Mouse (Mus musculus) T-helper 1 cell (primary cell): Measurements from ENCODE around the gene Manba.
"Not testable (repeated sequence)": the region's sequence is repeated elsewhere in the genome, so short reads cannot be mapped to it uniquely, and the experiment has no call there.

Source experiments
- in situ Hi-C: fragments of 300-600 bp; cut with MboI, MseI; formaldehyde crosslinking; loops from one replicate; pipeline ENCODE4 v1.15.1; 2025; ENCODE audit warnings: high pct_unique_total_duplicates

The Manba gene

DNA sequence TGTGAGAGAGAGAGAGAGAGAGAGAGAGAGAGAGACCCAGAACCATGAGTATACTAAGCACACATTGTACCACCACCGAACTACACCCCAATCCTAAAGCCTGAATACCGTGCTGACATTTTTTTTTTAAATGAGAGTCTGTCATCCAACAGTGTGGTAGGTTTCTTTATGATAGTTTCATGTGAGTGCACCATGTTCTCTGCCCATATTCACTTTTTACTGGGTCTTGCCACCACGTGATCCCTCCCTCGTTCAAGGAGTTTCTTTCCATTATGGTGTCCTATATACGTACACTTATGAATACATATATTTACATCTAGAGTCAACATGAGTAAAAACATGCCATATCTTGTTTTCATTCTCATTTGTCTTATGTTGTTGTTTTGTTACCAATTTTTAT is 940 bp downstream of the Manba start:
- in situ Hi-C loops: no loop called here

- in situ Hi-C loops: no loop called here
Observed at GRCm38 (mm10) chr3:135487803-135488202, 2.4 kb downstream of the Manba start.

DNA sequence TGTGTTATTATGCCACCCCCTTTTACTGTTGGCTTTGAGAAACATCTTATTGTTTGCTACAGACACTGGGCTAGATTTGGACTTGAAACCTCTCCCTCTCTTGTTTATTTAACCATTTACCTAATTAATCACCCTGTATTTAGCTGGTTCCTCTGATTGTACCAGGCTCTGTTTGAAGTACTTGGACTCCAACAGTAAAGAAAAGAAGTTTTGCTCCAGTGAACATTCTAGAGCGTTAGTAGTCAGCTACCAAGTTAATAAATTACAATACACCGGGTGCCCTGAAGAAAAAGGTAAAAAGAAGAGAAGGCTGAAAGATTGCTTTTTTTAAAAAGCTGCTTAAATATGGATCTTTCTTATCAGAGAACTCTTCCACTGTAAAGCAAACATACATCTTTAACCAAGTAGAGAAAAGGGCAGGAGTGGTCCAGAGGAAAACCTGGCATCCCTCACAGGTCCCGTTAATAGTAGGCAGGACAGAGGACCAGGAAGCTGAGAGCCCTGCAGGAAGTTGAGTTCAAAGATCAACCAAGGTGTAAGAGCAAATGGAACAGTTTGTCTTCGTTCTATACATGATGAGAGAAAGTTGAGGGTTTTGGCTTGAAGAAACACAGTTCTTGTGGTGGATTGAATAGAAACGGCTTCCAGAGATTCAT is 4.6 kb downstream of the Manba start:
- in situ Hi-C loops: no loop called here

DNA sequence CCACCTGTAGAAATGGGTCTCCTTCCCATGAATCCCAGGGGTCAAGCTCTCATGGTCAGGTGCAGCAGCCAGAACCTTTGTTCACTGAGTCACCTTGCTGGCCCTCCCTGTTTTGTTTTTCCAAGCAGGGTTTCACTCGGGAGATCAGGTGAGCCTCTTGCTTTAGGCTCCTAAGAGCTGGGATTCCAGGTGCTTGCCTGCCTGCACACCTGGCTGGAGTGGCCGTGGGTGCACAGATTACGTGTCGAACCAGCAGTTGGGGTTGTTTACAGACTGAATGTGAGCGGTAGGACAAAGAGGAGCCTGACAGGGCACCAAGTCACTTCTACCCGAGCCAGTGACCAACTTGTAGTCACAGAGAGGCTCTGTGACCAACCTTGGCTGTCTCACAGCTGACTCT is 5.7 kb downstream of the Manba start:
- in situ Hi-C loops: no loop called here

- in situ Hi-C loops: not testable (repeated sequence)
Observed at GRCm38 (mm10) chr3:135493320-135493719, 7.9 kb downstream of the Manba start.

- in situ Hi-C loops: not testable (repeated sequence)
Observed at GRCm38 (mm10) chr3:135497956-135498355, 12.5 kb downstream of the Manba start.

DNA sequence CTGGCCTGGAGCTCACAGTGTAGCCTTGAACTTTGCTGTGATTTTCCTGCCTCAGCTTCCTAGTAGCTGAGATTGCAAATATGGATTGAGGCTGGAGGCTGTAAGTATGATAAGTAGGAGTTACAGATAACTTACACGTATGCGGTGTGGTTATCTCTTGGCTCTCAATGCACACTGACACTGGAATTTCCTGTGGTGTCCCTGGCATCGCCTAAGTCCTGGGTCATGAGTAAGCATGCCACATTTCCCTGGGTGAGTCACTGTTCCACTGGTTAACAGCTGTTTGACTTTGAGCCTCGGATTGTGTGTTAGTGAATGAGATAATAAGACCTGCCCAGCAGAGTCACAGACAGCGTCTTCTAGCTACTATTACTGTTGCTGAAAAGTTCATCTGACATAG is 13.5 kb downstream of the Manba start:
- in situ Hi-C loops: no loop called here

DNA sequence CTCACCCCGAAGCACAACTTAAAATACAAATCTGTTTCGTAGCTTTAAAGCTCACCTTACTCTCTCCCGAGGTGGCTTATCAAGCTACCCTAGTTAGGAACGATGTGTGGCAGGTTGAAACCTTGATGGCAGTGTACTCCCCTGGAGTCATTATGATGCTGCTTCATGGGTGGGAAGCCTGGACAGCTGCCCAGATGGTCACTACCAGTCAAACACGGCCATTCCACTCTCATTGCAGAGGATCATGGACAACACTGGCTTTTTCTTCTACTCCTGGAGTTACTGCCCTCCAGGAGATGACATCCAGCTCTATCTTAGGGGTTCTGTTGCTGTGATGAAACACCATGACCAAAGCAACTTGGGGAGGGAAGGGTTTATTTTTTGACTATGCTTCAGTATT is 17.7 kb downstream of the Manba start:
- in situ Hi-C loops: no loop called here

DNA sequence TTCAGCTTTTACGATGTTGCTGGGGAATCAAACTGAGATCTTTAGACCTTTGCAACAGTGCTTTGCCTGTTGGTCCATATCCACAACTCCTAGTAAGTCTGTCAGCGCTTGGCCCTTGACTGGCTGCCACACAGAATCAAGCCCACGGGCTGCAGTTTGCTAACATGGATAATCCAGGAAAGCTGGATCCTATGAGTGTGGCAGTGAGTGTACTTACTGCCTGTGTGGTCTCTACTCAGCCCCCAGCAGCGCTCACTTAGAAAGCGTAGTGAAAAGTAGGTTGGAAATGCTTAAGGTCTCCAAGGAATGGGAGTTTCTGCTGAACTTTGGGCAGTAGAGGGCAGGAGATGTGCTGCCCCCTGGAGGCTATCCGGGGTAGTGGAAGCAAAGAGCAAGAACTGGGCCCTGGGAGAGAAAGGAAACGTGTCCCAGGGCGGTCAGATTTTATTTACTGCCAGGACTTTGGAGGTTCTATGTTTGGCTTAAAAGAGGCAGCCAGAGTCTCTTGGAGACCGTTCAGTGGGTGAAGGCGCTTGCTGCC is 20.0 kb downstream of the Manba start:
- in situ Hi-C loops: no loop called here

DNA sequence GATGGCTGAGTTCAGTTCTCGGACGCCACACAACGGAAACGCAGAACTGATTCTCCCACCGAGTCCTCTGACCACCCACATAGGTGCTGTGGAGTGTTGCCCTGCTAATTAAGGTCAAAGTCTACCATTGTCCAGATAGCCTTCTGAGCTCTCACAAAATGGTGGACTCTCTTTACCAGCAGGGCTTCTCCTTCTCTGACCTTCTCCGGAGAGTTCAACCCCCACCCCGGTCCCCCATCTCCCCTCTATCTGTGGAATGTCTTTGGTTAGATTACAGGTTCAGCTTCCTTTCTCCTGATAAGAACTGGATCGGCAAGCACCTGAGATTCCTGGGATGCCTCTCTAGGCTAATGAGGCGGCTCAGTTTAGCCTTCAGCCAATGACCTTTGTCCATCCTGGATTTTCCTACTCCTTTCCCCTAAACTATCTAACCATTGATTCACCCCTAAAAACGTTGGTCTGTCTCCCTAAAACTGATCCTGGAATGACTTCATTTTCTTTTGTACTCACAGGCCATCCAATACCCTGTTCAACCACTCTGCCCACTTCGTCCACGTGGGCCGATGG is 20.6 kb downstream of the Manba start:
- in situ Hi-C loops: no loop called here

- in situ Hi-C loops: no loop called here
Observed at GRCm38 (mm10) chr3:135507506-135507905, 22.1 kb downstream of the Manba start.

- in situ Hi-C loops: no loop called here
Observed at GRCm38 (mm10) chr3:135508191-135508590, 22.8 kb downstream of the Manba start.

- in situ Hi-C loops: no loop called here
Observed at GRCm38 (mm10) chr3:135510372-135510771, 25.0 kb downstream of the Manba start.

DNA sequence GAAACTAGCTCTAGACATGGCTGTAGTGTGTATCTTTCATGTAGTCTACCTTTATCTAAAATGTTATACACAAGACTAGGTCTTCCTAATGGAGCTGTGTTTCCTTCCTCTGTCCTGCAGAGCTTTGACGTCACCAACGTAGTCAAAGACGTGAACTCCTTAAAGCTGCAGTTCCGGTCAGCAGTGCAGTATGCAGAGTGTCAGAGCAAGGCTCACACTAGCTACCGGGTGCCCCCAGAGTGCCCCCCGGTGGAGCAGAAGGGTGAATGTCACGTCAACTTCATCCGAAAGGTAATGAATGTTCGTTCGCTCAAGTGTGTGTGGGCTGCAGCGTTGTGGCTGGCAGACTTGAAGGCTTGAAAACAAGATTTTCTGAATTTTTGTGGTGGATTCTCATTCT is 26.3 kb downstream of the Manba start:
- in situ Hi-C loops: no loop called here

DNA sequence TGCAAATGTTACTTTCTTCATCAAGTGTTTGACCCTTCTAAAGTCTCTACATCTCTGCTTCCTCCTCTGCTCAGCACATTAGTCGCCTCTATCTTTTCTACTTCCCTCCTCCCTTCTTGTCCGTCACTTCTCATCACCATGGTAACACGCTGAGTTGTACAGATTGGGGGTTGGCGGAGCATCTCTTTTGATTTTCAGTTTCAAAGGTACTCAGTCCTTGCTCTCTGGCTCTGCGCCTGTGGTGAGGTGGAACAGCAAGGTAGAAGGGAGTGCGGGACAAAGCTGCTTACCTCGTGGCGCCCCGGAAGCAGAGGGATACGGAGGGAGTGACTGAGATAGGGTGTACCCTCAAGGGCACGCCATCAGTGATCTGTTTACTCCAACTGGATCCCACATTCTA is 27.9 kb downstream of the Manba start:
- in situ Hi-C loops: no loop called here

DNA sequence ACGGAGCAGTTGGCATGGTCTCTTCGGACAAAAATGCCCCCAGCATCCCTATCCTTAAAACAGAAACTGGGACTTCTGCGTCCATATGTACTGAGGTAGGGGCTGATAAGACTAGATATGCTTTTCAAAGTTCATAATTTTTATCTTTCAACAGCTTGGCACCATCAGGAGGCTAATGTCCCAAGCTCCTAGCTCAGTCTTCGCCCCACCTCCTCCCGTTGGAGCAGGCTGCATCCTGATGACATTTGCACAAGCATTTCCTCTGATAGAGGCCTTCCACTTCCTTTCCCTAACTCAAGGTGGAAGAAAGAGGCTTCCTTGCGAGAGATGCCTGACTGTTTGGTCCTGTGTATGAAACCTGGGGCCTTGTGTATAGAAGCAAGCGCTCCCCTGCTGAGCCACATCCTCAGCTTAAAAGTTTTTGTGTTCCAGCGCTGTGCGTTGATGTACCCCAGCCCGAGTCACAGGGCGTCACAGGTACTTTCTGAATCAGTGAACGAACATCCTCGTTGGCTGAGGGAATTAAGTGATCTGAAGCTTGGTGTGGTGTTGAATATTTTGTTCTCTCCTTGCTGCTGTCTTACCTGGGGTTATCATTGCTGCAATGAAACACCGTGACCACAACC is 28.5 kb downstream of the Manba start:
- in situ Hi-C loops: no loop called here

DNA sequence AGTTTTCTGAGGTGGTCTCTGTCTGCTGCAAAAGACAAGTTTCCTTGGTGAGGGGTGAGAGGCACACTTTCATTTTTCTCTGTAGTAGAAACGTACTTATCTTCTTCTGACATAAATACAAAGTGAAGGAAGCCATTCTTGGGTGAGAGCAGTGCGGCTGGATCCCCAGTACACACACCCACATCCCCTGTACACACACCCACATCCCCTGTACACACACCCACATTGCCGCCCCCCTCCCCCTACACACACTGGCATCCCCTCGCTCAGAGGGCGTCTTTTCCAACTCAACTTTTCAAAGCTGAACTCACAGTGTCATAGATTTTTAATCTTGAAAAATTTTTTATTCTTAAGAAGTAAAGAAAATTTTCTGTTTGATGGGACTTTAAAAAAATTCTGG is 29.8 kb downstream of the Manba start:
- in situ Hi-C loops: no loop called here

GRCm38 (mm10) chr3:135516891-135517290 is 31.5 kb downstream of the Manba start:
- in situ Hi-C loops: no loop called here

GRCm38 (mm10) chr3:135518882-135519281 is 33.5 kb downstream of the Manba start:
- in situ Hi-C loops: no loop called here

- in situ Hi-C loops: no loop called here
Observed at GRCm38 (mm10) chr3:135519584-135519983, 34.2 kb downstream of the Manba start.

- in situ Hi-C loops: no loop called here
Observed at GRCm38 (mm10) chr3:135521963-135522362, 36.6 kb downstream of the Manba start.

DNA sequence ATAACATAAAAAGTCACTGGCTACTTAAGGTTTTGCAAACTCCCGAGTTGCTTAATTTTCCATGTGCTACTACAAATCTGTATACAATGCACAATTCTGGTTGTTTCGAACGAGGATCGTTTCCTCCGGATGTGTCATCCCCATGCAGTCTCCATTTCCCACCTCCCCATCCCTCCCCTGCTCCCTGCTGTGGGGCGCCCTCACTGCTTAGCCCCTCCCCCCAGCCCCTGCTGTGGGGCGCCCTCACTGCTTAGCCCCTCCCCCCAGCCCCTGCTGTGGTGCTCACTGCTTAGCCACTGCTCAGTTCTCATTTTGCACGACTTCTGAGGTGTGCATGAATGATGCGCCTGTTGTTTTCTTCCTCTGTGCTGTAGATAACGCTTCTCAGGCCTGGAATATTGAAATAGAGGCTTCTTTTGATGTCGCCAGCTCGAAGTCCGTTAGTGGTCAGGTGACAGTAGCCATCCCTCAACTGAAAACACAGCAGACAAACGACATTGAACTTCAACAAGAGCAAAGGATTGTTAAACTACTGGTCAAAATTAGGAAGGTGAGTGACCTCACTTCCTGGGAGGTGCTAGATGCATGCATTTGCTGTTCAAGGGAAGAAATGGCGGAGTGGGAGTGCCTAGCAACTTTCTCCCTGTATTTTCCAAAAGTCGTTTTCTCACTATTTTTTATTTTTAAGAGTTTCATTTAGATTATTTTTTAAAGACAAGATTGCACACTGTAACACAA is 37.4 kb downstream of the Manba start:
- in situ Hi-C loops: no loop called here
